Mouse (Mus musculus) thymus, adult 2 months (tissue): ENCODE measurements at regions not wholly inside any gene's neighbourhood (a gene's known extent, or its start where the extent isn't known, plus 50 kb on each side); places are given as distances from the start of the nearest gene placed in this dataset.
"Not testable (repeated sequence)": the region's sequence is repeated elsewhere in the genome, so short reads cannot be mapped to it uniquely, and the experiment has no call there.

ENCODE experiments used
- DNase-seq: peaks from one replicate; pipeline ENCODE4 v3.0.0; 2021
- H3K27ac ChIP-seq: fragments of 200-500 bp; 2 replicates; pipeline ENCODE4 v1.5.1; 2012; ENCODE audit warnings: low read length, control low read depth; ENCODE audit not compliant: control insufficient read depth, insufficient read depth
- H3K27me3 ChIP-seq: fragments of 200-500 bp; 2 replicates; pipeline ENCODE4 v1.6.1; 2012; ENCODE audit warnings: mild to moderate bottlenecking, low read length, moderate library complexity, mixed read lengths; ENCODE audit not compliant: control insufficient read depth, insufficient read depth
- H3K36me3 ChIP-seq: fragments of 200-500 bp; 2 replicates; pipeline ENCODE4 v1.6.1; 2012; ENCODE audit warnings: mild to moderate bottlenecking, low read length, moderate library complexity; ENCODE audit not compliant: control insufficient read depth, insufficient read depth
- H3K4me1 ChIP-seq: fragments of 200-500 bp; replicated peaks from 2 replicates; pipeline ENCODE4 v1.6.1; 2012; ENCODE audit warnings: low read length; ENCODE audit not compliant: control insufficient read depth, insufficient read depth
- H3K4me3 ChIP-seq: fragments of 200-500 bp; 2 replicates; pipeline ENCODE4 v1.5.1; 2012; ENCODE audit warnings: mild to moderate bottlenecking, low read length, control low read depth, moderate library complexity; ENCODE audit not compliant: control insufficient read depth, insufficient read depth
- CTCF ChIP-seq: fragments of 200-500 bp; IDR thresholded peaks from 2 replicates; pipeline ENCODE4 v1.5.1; 2012; ENCODE audit warnings: mild to moderate bottlenecking, control low read depth, low read length, moderate library complexity, borderline replicate concordance; ENCODE audit not compliant: control insufficient read depth, poor library complexity, insufficient read depth; ENCODE audit errors: extremely low read depth
- POLR2A ChIP-seq: fragments of 200-500 bp; IDR thresholded peaks from 2 replicates; pipeline ENCODE4 v1.6.1; 2012; ENCODE audit warnings: mild to moderate bottlenecking, low read length, control low read depth, moderate library complexity; ENCODE audit not compliant: control insufficient read depth, poor library complexity, insufficient read depth; ENCODE audit errors: extremely low read depth
- WGBS: fragments of 180-500 bp; shearing (Covaris S2); methylation state at CpG from one replicate; pipeline ENCODE4 v1.1.7; 2018; 5-methylcytosine and 5-hydroxymethylcytosine counted together

GRCm38 (mm10) chr10:99333831-99334230 is 70.8 kb downstream of the Dusp6 start:
- DNase-seq: no peak
- Histone ChIP-seq H3K27me3 (no peaks in the 10 kb centered on the region), H3K4me3 (no peak overlapping the region), H3K4me1 (no peaks in the 10 kb centered on the region), H3K27ac (no peak overlapping the region), H3K36me3 (no peaks in the 10 kb centered on the region)
- 97% methylated on average over 5 of the region's 5 CpGs for WGBS
- no peak for TF ChIP-seq CTCF
- TF ChIP-seq POLR2A: no peak

GRCm38 (mm10) chr10:99336091-99336490 is 73.1 kb downstream of the Dusp6 start:
- H3K27ac ChIP-seq: no peak overlapping the region
- H3K4me3 ChIP-seq: no peak overlapping the region
- DNase-seq: no peak
- TF ChIP-seq CTCF (no peak), POLR2A (no peak)
- H3K27me3 ChIP-seq: no peaks in the 10 kb centered on the region
- H3K36me3 ChIP-seq: no peaks in the 10 kb centered on the region
- H3K4me1 ChIP-seq: no peaks in the 10 kb centered on the region
- 65% methylated on average over 4 of the region's 4 CpGs for WGBS

- not testable (repeated sequence) for H3K27ac ChIP-seq, DNase-seq, H3K4me1 ChIP-seq, H3K27me3 ChIP-seq, H3K36me3 ChIP-seq, H3K4me3 ChIP-seq
- WGBS: 96% methylated on average over 8 of the region's 11 CpGs
Measured at GRCm38 (mm10) chr10:99338790-99339189, 75.8 kb downstream of the Dusp6 start.

- WGBS: 96% methylated on average over 13 of the region's 19 CpGs
- H3K36me3 ChIP-seq, H3K4me1 ChIP-seq, H3K4me3 ChIP-seq, H3K27ac ChIP-seq, H3K27me3 ChIP-seq: not testable (repeated sequence)
- DNase-seq: peak; percentile 58
Measured at GRCm38 (mm10) chr10:99339291-99339912, 76.4 kb downstream of the Dusp6 start.

GRCm38 (mm10) chr10:99340057-99340456 is 77.0 kb downstream of the Dusp6 start:
- 98% methylated on average over 8 of the region's 25 CpGs for WGBS
- H3K27me3 ChIP-seq, H3K4me1 ChIP-seq, H3K4me3 ChIP-seq, DNase-seq, H3K36me3 ChIP-seq, H3K27ac ChIP-seq: not testable (repeated sequence)

- 89% methylated on average over 3 of the region's 3 CpGs for WGBS
- TF ChIP-seq POLR2A (no peak), CTCF (no peak)
Measured at GRCm38 (mm10) chr10:99349125-99349716, 86.2 kb downstream of the Dusp6 start.

GRCm38 (mm10) chr10:99353541-99354292 is 90.7 kb downstream of the Dusp6 start:
- Histone ChIP-seq H3K4me3 (no peak overlapping the region), H3K27ac (no peak overlapping the region), H3K36me3 (no peaks in the 10 kb centered on the region), H3K27me3 (no peaks in the 10 kb centered on the region), H3K4me1 (0 out of 2 replicates have a peak, but pooled peaks cover 4% of the 10 kb centered on the region)
- no peak for DNase-seq
- WGBS: 60% methylated on average over 18 of the region's 18 CpGs
- TF ChIP-seq CTCF: no peak

More at GRCm38 (mm10) chr10:99349125-99349716, 86.2 kb downstream of the Dusp6 start:
- H3K4me1 ChIP-seq: 0 out of 2 replicates have a peak, but pooled peaks cover 4% of the 10 kb centered on the region
- H3K27me3 ChIP-seq: no peaks in the 10 kb centered on the region
- no peak overlapping the region for H3K27ac ChIP-seq
- no peak for DNase-seq
- H3K4me3 ChIP-seq: no peak overlapping the region
- no peaks in the 10 kb centered on the region for H3K36me3 ChIP-seq
